Mouse (Mus musculus) hematopoietic stem cell, adult 5-6 weeks (primary cell): ENCODE data around the gene Nrgn. TPM values are rescaled to one million over a fixed set of nuclear protein-coding genes. Genes with fewer than 3 reads are reported as not detected.

Experiments
- ATAC-seq, 2 experiments: fragments of 125-278 bp in 1 of 2; replicated peaks in 1 of 2; 2 replicates each; pipeline ENCODE4 v1.8.0; 2016 to 2017; ENCODE audit warnings: inconsistent platforms in 2 of 2, mild to moderate bottlenecking in 2 of 2, moderate number of reproducible peaks in 2 of 2, low read depth in 1 of 2, moderate TSS enrichment in 1 of 2; ENCODE audit not compliant: low FRiP score in 2 of 2, poor library complexity in 2 of 2, severe bottlenecking in 2 of 2, insufficient read depth in 1 of 2, low TSS enrichment in 1 of 2
- total RNA-seq: library from RNA; stranded (forward); fragments of 172-1452, 232-1000 nt; gene quantifications from 2 replicates; pipeline ENCODE4 v1.2.3, GENCODE M21; 2017

Nrgn gene
- total RNA-seq, 1 experiment from 2014 or later: 24.4 TPM

GRCm38 (mm10) chr9:37504348-37504747 lies 48.4 kb downstream of the Nrgn start:
- ATAC-seq: no peak

DNA sequence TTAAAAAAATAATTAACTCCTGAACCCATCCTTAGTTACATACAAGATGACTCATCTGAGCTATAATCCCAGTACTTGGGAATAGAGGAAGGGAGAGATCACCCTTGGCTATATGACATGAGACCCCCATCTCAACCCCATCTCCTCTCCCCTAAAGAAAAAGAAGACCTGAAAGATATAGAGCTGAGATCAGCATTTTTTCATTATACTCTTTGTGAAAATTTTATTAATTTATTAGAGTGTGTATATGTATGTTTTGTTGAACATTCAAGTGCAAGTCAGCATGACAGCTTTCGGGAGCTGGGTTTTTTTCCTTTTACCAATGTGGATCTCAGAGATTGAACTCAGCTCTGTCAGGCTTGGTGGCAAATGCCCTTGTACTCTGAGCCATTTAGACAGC lies 51.5 kb downstream of the Nrgn start:
- ATAC-seq: no peak

DNA sequence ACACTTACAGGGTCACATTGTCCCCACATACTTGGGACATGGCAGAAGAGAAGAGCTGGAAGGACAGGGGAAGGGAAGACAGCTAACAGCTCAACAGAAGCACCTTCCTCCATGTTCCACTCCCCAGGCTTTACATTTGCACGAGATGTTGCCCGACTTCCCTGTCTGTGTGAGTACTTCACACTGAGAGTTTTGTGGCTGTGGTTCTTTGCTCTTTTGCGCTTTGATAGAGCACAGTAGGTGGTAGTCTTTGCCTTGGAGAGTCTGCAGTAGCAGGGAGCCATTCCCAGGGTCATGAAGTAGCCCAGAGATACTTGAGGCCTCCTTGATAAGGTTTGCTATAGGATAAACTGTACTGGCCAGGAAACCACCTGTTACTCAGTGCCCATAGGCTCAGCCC lies 52.5 kb downstream of the Nrgn start:
- no peak for ATAC-seq

DNA sequence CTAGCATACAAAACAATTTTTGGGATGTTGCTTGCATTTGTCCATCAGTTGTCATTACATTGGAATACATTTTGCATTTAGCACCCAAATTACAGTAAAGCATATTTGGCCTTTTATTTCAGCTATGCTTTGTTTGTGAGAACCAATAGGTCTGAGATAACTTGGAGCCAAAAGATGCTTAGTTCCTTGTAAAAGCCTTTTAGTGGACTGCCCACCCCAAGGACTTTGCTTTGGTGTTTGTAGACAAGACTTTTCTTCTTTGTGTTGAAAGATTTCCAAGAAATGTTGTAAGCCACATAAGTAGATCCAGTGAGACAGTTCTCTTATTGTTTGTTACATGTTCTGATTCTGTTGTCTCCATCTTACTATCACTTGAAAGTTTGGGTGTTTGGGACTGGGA lies 56.4 kb downstream of the Nrgn start:
- ATAC-seq: no peak

DNA sequence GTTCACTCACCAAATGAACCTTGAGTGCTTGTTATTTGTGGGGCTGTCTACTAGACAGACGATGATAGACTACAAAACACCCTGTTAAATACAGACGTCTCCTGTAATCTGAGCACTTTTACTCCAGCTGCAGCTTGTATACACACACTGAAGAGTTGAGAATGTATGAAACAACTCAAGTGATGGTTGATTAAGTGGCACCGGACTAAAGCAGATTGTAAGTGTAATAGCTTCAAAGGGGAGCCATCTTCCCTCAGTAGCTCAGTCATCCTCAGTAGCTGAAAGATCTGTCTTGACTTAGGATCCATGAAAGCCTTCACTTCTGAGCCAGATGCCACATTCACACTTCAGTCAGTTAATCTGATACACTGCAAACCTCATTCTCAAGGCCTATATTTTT lies 56.9 kb downstream of the Nrgn start:
- ATAC-seq: no peak

Other genes with a start within 250 kb of the Nrgn start
- 18.2 and 20.9 TPM in 2 replicates for gene Ccdc15, start 204.5 kb downstream of the Nrgn start, total RNA-seq
- gene Hepacam, start 185.6 kb downstream of the Nrgn start, total RNA-seq: not detected in 2 replicates
- gene Robo4, start 151.0 kb downstream of the Nrgn start, total RNA-seq: 6.2 and 13.4 TPM in 2 replicates
- 1.4 and 2.3 TPM in 2 replicates for gene Robo3, start 119.7 kb downstream of the Nrgn start, total RNA-seq
- 44.3 and 63.0 TPM in 2 replicates for gene Msantd2, start 63.6 kb downstream of the Nrgn start, total RNA-seq
- 12.3 and 15.7 TPM in 2 replicates for gene Esam, start 24.8 kb downstream of the Nrgn start, total RNA-seq
- gene Vsig2, start 13.6 kb downstream of the Nrgn start, total RNA-seq: 2.2 and 4.9 TPM in 2 replicates
- 26.1 and 29.4 TPM in 2 replicates for gene Siae, start 2.8 kb upstream of the Nrgn start, total RNA-seq
- 6.2 and 24.1 TPM in 2 replicates for gene Spa17, start 60.8 kb upstream of the Nrgn start, total RNA-seq
- gene Tbrg1, start 104.4 kb upstream of the Nrgn start, total RNA-seq: 59.9 and 89.5 TPM in 2 replicates
- not detected in 2 replicates for gene Panx3, start 116.3 kb upstream of the Nrgn start, total RNA-seq
- not detected in 2 replicates for gene Olfr160, start 163.3 kb upstream of the Nrgn start, total RNA-seq
- not detected in 2 replicates for gene Olfr874, start 192.2 kb upstream of the Nrgn start, total RNA-seq
- gene Olfr875, start 219.0 kb upstream of the Nrgn start, total RNA-seq: not detected in 2 replicates